Mouse (Mus musculus) megakaryocyte, embryonic 14.5 days (primary cell): ENCODE data around the gene Hpse.

Source experiments
- FLI1 ChIP-seq: IDR thresholded peaks from 2 replicates; pipeline ENCODE4 v1.6.1; 2012; ENCODE audit warnings: low read length, inconsistent platforms, mixed read lengths
- GATA1 ChIP-seq: IDR thresholded peaks from 3 replicates; pipeline ENCODE4 v1.6.1; 2012; ENCODE audit warnings: mixed read lengths, low read length, inconsistent platforms, borderline replicate concordance

DNA sequence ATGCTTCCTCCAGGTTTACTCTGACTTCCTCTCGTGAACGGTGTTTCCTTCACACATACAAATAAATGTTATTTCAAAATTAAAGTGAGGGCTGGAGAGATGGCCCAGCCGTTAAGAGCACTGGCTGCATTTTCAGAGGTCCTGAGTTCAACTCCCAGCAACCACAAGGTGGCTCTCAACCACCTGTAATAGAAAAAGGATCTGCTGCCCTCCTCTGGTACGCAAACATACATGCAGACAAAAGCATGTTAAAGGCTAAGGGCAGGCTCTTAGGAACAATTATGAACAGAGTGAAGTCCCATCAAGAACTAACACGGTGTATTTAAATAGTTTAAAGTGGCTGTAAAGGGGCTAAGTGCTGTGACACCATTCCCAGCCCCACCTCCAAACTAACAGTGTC, 55.7 kb downstream of the Hpse start:
- TF ChIP-seq GATA1 (no peak), FLI1 (no peak)
